Mouse (Mus musculus): ENCODE measurements at regions not wholly inside any gene's neighbourhood (a gene's known extent, or its start where the extent isn't known, plus 50 kb on each side); places are given as distances from the start of the nearest gene placed in this dataset.

- no peaks in the 10 kb centered on the region for H3K9me3 ChIP-seq
- no peak for TF ChIP-seq GATA1 (IDR thresholded peaks at IDR 0.05; ENCODE audit: borderline replicate concordance, low read length)
- TF ChIP-seq FLI1 (IDR thresholded peaks at IDR 0.05; ENCODE audit: low read length): no peak
- no peaks in the 10 kb centered on the region for H3K36me3 ChIP-seq (replicated peaks; ENCODE audit: low read length)
- H3K27me3 ChIP-seq (replicated peaks): no peaks in the 10 kb centered on the region
- no peaks in the 10 kb centered on the region for H3K4me1 ChIP-seq
- H3K4me3 ChIP-seq (replicated peaks): no peak overlapping the region
Measured at GRCm38 (mm10) chr6:55781146-55781545, 55.5 kb upstream of the Itprid1 start.

DNA sequence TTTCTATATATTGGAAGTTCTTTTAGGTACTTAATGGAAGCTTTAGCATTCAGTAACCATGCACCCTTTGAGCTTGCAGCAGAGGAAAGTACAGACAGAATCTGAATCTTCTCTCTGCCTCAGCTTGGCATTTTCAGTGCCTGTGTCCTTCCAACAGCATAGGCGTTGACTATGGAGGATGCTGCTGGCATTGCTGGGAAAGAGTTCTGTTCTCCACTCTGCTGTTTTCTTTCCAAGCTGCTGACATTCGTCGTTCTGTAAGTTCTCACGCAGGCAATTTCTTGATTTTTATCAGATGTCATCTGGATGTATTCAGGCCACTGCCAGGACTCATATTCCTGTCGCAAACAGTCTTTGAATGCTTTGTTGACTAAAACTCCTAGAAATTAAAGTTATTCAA lies 61.2 kb upstream of the Itprid1 start:
- Histone ChIP-seq H3K4me3 (replicated peaks) (no peak overlapping the region), H3K27me3 (replicated peaks) (peaks cover 2% of the 10 kb centered on the region), H3K4me1 (no peaks in the 10 kb centered on the region), H3K9me3 (no peaks in the 10 kb centered on the region), H3K36me3 (replicated peaks; ENCODE audit: low read length) (no peaks in the 10 kb centered on the region)
- TF ChIP-seq FLI1 (IDR thresholded peaks at IDR 0.05; ENCODE audit: low read length): no peak
- no peak for TF ChIP-seq GATA1 (IDR thresholded peaks at IDR 0.05; ENCODE audit: borderline replicate concordance, low read length)

GRCm38 (mm10) chr6:55770341-55770740 lies 66.4 kb upstream of the Itprid1 start:
- Histone ChIP-seq H3K9me3 (peaks cover 5% of the 10 kb centered on the region; the same call in 1 of the 2 replicates), H3K4me1 (no peaks in the 10 kb centered on the region), H3K36me3 (replicated peaks; ENCODE audit: low read length) (no peaks in the 10 kb centered on the region), H3K27me3 (replicated peaks) (peaks cover 3% of the 10 kb centered on the region), H3K4me3 (replicated peaks) (no peak overlapping the region)
- TF ChIP-seq FLI1 (IDR thresholded peaks at IDR 0.05; ENCODE audit: low read length): no peak
- TF ChIP-seq GATA1 (IDR thresholded peaks at IDR 0.05; ENCODE audit: borderline replicate concordance, low read length): no peak

- peaks cover 17% of the 10 kb centered on the region for H3K27me3 ChIP-seq (replicated peaks)
- H3K4me3 ChIP-seq (replicated peaks): no peak overlapping the region
- no peaks in the 10 kb centered on the region for H3K9me3 ChIP-seq
- H3K4me1 ChIP-seq: no peaks in the 10 kb centered on the region
- no peak for TF ChIP-seq FLI1 (IDR thresholded peaks at IDR 0.05; ENCODE audit: low read length)
- TF ChIP-seq GATA1 (IDR thresholded peaks at IDR 0.05; ENCODE audit: borderline replicate concordance, low read length): no peak
- no peaks in the 10 kb centered on the region for H3K36me3 ChIP-seq (replicated peaks; ENCODE audit: low read length)
Measured at GRCm38 (mm10) chr6:55755491-55755890, 74.4 kb upstream of the Neurod6 start.

GRCm38 (mm10) chr6:55750831-55751230 lies 69.8 kb upstream of the Neurod6 start:
- Histone ChIP-seq H3K9me3 (no peaks in the 10 kb centered on the region), H3K4me1 (peaks cover 3% of the 10 kb centered on the region), H3K4me3 (replicated peaks) (no peak overlapping the region), H3K27me3 (replicated peaks) (peaks cover 14% of the 10 kb centered on the region), H3K36me3 (replicated peaks; ENCODE audit: low read length) (no peaks in the 10 kb centered on the region)
- TF ChIP-seq GATA1 (IDR thresholded peaks at IDR 0.05; ENCODE audit: borderline replicate concordance, low read length) (no peak), FLI1 (IDR thresholded peaks at IDR 0.05; ENCODE audit: low read length) (no peak)

DNA sequence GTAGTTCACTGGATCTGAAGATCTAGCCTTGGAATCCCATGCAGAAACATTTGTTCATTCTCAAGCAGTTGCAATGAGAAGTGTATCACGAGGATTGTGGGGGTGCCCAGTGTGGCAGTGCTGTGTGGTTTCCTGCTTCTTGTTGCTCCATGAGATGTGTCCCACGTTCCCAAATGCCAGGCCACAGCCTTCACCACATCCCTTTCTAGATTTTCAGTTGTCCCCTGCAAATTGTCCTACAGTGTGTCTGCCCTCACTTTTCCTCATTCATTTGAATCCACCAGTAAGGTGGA lies 64.7 kb upstream of the Neurod6 start:
- H3K4me3 ChIP-seq (replicated peaks): no peak overlapping the region
- H3K36me3 ChIP-seq (replicated peaks; ENCODE audit: low read length): no peaks in the 10 kb centered on the region
- TF ChIP-seq FLI1 (IDR thresholded peaks at IDR 0.05; ENCODE audit: low read length) (no peak), GATA1 (IDR thresholded peaks at IDR 0.05; ENCODE audit: borderline replicate concordance, low read length) (no peak)
- no peaks in the 10 kb centered on the region for H3K9me3 ChIP-seq
- H3K27me3 ChIP-seq (replicated peaks): peaks cover 10% of the 10 kb centered on the region
- H3K4me1 ChIP-seq: peaks cover 6% of the 10 kb centered on the region

DNA sequence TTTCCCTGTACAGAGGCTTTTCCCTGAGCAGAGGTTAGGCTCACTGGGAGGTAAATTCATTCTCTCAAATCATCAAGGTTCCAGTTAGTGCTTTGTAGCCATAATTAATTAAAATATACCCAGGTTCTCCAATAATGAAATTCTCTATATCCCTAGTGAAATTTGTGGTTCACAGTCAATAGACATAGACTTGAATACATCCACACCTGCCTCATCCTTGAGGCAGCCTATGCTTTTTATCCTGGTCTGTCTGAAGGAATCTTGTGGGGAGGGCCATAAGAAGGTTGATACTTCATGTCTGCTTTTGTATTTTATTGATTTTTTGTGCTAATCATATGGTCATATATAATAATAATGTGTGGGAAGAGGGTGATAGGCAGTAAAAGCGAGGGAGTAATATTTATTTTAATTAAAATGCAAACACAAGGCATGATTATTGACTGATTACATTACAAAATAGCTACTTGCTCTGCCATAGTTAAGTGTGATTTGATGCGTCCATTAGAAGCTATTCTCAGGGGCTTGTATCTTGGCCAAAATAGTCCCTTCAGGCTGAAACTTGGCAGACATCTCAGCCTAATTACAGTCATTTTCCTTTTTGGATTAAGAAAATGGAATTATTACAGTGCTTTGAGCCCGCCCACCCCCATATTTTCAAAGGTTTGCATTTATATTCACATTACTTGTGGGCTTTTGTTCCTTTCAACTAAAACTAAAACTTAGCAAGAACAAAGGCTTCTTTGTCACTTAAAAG lies 64.2 kb upstream of the Neurod6 start:
- TF ChIP-seq GATA1 (IDR thresholded peaks at IDR 0.05; ENCODE audit: borderline replicate concordance, low read length) (no peak), FLI1 (IDR thresholded peaks at IDR 0.05; ENCODE audit: low read length) (no peak)

GRCm38 (mm10) chr6:55731301-55731826 lies 50.3 kb upstream of the Neurod6 start:
- no peak for TF ChIP-seq GATA1 (IDR thresholded peaks at IDR 0.05; ENCODE audit: borderline replicate concordance, low read length)
- no peak for TF ChIP-seq FLI1 (IDR thresholded peaks at IDR 0.05; ENCODE audit: low read length)
- H3K4me3 ChIP-seq (replicated peaks): peak overlapping the region; percentile 78
- H3K36me3 ChIP-seq (replicated peaks; ENCODE audit: low read length): no peaks in the 10 kb centered on the region
- peaks cover 21% of the 10 kb centered on the region for H3K4me1 ChIP-seq
- H3K9me3 ChIP-seq: peaks cover 9% of the 10 kb centered on the region
- H3K27me3 ChIP-seq (replicated peaks): peaks cover 12% of the 10 kb centered on the region

More for the DNA sequence above, 64.2 kb upstream of the Neurod6 start:
- H3K4me1 ChIP-seq: peaks cover 6% of the 10 kb centered on the region
- peaks cover 8% of the 10 kb centered on the region for H3K27me3 ChIP-seq (replicated peaks)
- no peaks in the 10 kb centered on the region for H3K36me3 ChIP-seq (replicated peaks; ENCODE audit: low read length)
- H3K4me3 ChIP-seq (replicated peaks): no peak overlapping the region
- H3K9me3 ChIP-seq: no peaks in the 10 kb centered on the region

Data from megakaryocyte, embryonic 14.5 days (primary cell).